Mouse (Mus musculus): ENCODE results near the gene Cd209f. TPM values are rescaled to one million over a fixed set of nuclear protein-coding genes. Genes with fewer than 3 reads are reported as not detected.
"Not testable (repeated sequence)": the region's sequence is repeated elsewhere in the genome, so short reads cannot be mapped to it uniquely, and the experiment has no call there.

Cd209f gene
- total RNA-seq (2021): 1 to 10 TPM in 1 of 2 experiments, under 1 TPM in 1; 0.91 to 1.6 TPM
- long read RNA-seq, experiment 1: 0 reads
- long read RNA-seq, experiment 2, partial matches to known transcripts: 1 of 1 reads
- long read RNA-seq, experiment 2, other reads (novel, unspliced or antisense): 0 of 1 reads

DNA sequence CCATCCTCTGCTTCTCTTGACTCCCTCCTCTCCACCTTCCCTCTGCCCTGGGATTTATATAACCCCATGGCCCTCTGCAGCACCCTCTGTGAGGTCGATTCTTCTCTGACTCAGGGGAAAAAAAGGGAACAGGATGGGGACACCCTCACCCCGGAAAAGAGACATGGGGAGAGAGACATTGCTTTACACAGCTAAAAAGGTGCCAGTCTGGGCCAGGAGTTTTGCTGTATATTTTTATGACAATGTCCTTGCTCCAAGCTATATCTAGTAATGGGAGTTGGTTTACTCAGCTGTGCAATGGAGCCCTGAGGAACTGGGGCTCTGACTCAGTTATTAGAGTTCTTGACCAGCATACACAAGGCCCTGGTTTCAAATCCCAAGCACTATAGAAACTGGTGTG, at the start of gene Cd209f:
Gene Cd209f (minus strand): TSS at position 101 of the 400 bp plus-strand sequence.
- not testable (repeated sequence) for DNase-seq (ENCODE audit: low spot score)

DNA sequence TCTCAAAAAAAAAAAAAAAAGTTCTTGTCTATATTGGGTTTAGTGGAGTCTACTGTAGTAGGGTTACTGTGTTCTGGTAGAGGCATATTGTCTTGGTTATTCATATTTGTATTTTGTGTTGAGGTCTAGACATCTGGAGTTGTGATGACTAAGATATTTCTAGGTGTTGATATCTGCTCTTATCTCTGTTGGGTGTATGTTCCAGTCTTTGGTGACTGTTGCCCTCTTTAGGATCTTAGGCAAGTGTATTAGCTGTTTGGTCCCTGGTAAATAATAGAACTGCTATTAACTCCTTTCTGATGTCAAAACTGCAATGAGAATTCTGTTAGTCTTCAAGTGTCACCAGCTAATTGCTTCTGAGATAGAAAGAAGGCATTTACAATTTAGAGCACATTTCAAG, 49.2 kb upstream of the Cd209f start:
- DNase-seq (ENCODE audit: low spot score): no peak

DNA sequence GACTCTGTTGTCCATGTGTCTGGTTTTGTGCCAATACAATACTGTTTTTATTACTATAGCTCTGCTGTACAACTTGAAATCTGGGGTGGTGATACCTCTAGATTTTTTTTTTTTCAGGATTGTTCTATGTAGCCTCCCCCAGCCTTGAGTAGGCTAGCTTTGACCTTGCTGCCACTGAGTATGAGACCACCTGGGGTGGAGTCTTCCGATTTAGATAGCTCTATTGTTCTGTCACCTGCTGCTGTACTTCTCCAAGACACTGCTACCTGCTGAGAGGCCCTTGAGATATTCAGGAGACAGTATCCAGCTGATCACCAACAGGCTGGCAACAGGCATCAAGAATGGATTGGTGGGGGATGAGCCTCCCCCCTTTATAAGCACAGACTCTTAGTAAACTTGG, 41.6 kb upstream of the Cd209f start:
- no peak for DNase-seq (ENCODE audit: low spot score)

DNA sequence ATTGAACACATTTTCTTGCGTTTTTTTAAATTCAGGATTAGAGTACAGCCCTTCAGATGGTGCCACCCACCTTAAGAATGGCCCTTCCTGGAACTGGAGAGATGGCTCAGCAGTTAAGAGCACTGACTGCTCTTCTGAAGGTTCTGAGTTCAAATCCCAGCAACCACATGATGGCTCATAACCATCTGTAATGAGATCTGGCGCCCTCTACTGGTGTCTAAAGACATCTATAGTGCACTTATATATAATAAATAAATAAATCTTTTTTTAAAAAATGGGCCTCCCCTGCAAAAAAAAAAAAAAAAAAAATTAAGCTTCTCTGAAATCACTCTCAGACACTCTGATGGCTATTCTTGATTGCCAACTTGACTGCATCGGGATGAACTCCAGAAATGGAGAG, 36.1 kb upstream of the Cd209f start:
- DNase-seq (ENCODE audit: low spot score): no peak

DNA sequence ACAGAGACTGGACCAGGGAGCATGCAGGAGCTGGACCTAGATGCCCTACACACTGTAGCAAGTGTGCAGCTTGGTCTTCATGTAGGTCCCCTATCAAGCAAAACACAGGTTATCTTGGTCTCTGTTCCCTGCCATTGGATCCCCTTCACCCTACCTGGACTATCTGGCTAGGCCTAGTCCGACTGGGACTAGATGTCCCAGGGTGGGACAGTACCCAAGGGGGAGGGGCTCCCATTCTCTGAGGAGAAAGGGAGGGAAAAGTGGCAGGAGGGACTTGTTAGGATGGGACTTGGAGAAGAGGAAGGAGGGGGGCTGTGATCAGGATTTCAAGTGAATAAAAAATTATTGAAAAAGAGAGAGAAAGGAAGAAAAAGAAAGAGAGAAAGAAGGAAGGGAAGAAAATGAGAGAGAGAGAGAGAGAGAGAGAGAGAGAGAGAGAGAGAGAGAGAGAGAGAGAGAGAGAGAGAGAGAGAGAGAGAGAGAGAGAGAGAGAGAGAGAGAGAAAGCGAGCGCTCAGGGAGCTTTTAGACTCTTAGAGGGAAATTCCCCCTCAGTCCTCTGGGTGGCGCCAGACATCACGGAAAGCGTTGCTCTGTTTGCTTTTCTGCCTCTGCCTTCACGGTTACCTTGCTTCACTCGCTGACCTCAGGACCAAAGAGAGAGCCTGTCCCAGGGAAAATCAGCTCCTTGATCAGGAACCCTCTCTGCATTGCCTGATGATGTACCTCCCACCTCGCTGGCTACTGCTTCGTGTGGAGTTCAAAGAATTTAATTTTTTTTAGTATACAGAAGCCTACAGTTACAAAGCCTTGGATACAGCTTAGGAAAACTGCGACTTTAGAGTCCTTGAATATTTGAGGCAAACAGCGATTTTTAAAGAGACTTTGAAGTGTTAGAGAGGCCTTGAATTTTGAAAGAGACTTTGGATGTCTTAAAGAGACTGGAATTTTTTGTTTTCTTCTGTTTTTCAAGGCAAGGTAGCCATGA, 34.3 kb upstream of the Cd209f start:
- DNase-seq (ENCODE audit: low spot score): peak; percentile 63

- DNase-seq (ENCODE audit: low spot score): no peak
Observed at GRCm38 (mm10) chr8:4133798-4134197, 28.2 kb upstream of the Cd209f start, which contains the start of gene Cd209g. Cd209g (plus strand) TSS chr8:4134098.

- not testable (repeated sequence) for DNase-seq (ENCODE audit: low spot score)
Observed at GRCm38 (mm10) chr8:4088514-4088913, 17.1 kb downstream of the Cd209f start.

DNA sequence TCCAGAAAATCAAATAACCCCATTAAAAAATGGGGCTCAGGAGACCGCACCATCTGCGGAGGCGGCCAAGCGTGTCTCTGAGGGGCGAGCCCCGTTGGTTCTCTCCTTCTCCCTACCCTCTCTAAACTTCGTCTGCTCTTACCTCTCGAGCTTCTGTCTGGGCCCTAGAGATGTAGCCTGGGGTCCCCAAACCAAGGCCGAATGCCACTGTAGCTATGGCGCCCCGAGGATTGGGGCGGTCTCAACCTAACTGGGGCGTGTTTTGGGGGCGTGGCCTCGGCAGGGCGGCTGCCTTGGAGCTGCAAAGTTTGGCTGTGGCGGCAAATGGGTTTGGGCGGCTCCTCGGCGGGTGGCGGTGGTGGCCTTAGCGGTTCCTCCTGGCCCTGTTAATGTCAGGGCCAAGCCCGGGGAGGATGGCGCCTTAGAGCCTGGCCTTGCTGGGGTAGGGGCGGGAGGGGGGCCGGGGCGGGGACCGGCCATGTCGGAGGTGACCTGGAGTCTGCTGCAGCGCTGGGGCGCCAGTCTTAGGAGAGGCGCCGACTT, 18.4 kb downstream of the Cd209f start:
- DNase-seq (ENCODE audit: low spot score): not testable (repeated sequence)

Other genes with a start within 250 kb of the Cd209f start
- 1 to 10 TPM; 2.0 to 3.7 TPM for gene Cd209d, start 227.3 kb downstream of the Cd209f start, total RNA-seq (2021)
- gene Cd209b, start 179.0 kb downstream of the Cd209f start, total RNA-seq (2021): 1 to 10 TPM in 1 of 2 experiments, under 1 TPM in 1; 0.91 to 2.4 TPM
- gene Cd209c, start 151.1 kb downstream of the Cd209f start, total RNA-seq (2021): under 1 TPM; 0.41 to 0.52 TPM
- gene Cd209g, start 28.3 kb upstream of the Cd209f start, total RNA-seq (2021): under 1 TPM; 0.25 to 0.62 TPM
- gene Evi5l, start 60.7 kb upstream of the Cd209f start, total RNA-seq (2021): 10 to 100 TPM; 14.8 to 15.5 TPM
- gene Prr36, start 111.6 kb upstream of the Cd209f start, total RNA-seq (2021): not detected
- gene Lrrc8e, start 121.0 kb upstream of the Cd209f start, total RNA-seq (2021): not detected
- gene Map2k7, start 132.9 kb upstream of the Cd209f start, total RNA-seq (2021): 10 to 100 TPM; 80.9 to 90.4 TPM
- gene Gm49320, start 133.0 kb upstream of the Cd209f start, total RNA-seq (2021): under 1 TPM in 1 of 2 experiments, not detected in 1; 0.14 TPM
- gene Tgfbr3l, start 142.4 kb upstream of the Cd209f start, total RNA-seq (2021): 1 to 10 TPM; 1.2 to 1.7 TPM
- 10 to 100 TPM; 11.9 to 12.5 TPM for gene Snapc2, start 147.2 kb upstream of the Cd209f start, total RNA-seq (2021)
- gene Ctxn1, start 153.4 kb upstream of the Cd209f start, total RNA-seq (2021): under 1 TPM; 0.37 to 0.69 TPM
- 10 to 100 TPM; 58.0 to 58.2 TPM for gene Timm44, start 170.1 kb upstream of the Cd209f start, total RNA-seq (2021)
- gene Ccl25, start 219.4 kb upstream of the Cd209f start, total RNA-seq (2021): 1 to 10 TPM; 7.0 to 8.5 TPM
- gene Elavl1, start 219.6 kb upstream of the Cd209f start, total RNA-seq (2021): 10 to 100 TPM; 39.2 to 42.3 TPM